Mouse (Mus musculus) erythroblast, embryonic 14.5 days (primary cell): ENCODE measurements around the gene Ccdc18. TPM values are rescaled to one million over a fixed set of nuclear protein-coding genes. Genes with fewer than 3 reads are reported as not detected.

Experiments used
- H3K27me3 ChIP-seq: 2 replicates; pipeline ENCODE4 v1.6.1; 2012; ENCODE audit warnings: inconsistent platforms; ENCODE audit not compliant: control insufficient read depth
- H3K36me3 ChIP-seq: 2 replicates; pipeline ENCODE4 v1.6.1; 2012; ENCODE audit warnings: mild to moderate bottlenecking, inconsistent platforms; ENCODE audit not compliant: control insufficient read depth
- H3K4me1 ChIP-seq: 2 replicates; pipeline ENCODE4 v1.6.1; 2012; ENCODE audit warnings: inconsistent platforms; ENCODE audit not compliant: control insufficient read depth
- H3K4me3 ChIP-seq: replicated peaks from 2 replicates; pipeline ENCODE3; 2012; ENCODE audit warnings: moderate library complexity, mild to moderate bottlenecking, inconsistent platforms
- H3K9me3 ChIP-seq: 2 replicates; pipeline ENCODE4 v1.6.1; 2012; ENCODE audit warnings: low read length, inconsistent platforms, mixed read lengths; ENCODE audit not compliant: control insufficient read depth
- GATA1 ChIP-seq: IDR thresholded peaks from 2 replicates; pipeline ENCODE4 v1.6.1; 2012; ENCODE audit warnings: low read length, inconsistent platforms, mixed read lengths
- TAL1 ChIP-seq: IDR thresholded peaks from 3 replicates; pipeline ENCODE4 v1.6.1; 2012; ENCODE audit warnings: low read length, inconsistent platforms, mixed read lengths
- polyA plus RNA-seq: library from polyadenylated mRNA; stranded (reverse); fragments of >175 nt; gene quantifications from 2 replicates; pipeline ENCODE4 v1.2.3, GENCODE M21; 2012

Gene Ccdc18
- polyA plus RNA-seq, 1 experiment, result 0.07 TPM

- H3K36me3 ChIP-seq, result peaks cover 13% of the 10 kb centered on the region
- no peaks in the 10 kb centered on the region for H3K9me3 ChIP-seq
- TF ChIP-seq TAL1 (no peak), GATA1 (no peak)
- peak overlapping the region; percentile 70 for H3K4me3 ChIP-seq
- H3K27me3 ChIP-seq, result no peaks in the 10 kb centered on the region
- H3K4me1 ChIP-seq, result peaks cover 33% of the 10 kb centered on the region
Observed at GRCm38 (mm10) chr5:108131849-108132440, 730 bp upstream of the Ccdc18 start.

GRCm38 (mm10) chr5:108152592-108152991, 19.9 kb downstream of the Ccdc18 start:
- no peaks in the 10 kb centered on the region for H3K27me3 ChIP-seq
- no peaks in the 10 kb centered on the region for H3K9me3 ChIP-seq
- H3K4me1 ChIP-seq, result no peaks in the 10 kb centered on the region
- H3K36me3 ChIP-seq, result peaks cover 25% of the 10 kb centered on the region
- H3K4me3 ChIP-seq, result no peak overlapping the region
- no peak for TF ChIP-seq GATA1
- no peak for TF ChIP-seq TAL1

GRCm38 (mm10) chr5:108160796-108161195, 28.1 kb downstream of the Ccdc18 start:
- Histone ChIP-seq H3K4me3 (no peak overlapping the region), H3K9me3 (no peaks in the 10 kb centered on the region), H3K4me1 (no peaks in the 10 kb centered on the region), H3K27me3 (no peaks in the 10 kb centered on the region), H3K36me3 (peaks cover 8% of the 10 kb centered on the region)
- TF ChIP-seq TAL1, result no peak
- TF ChIP-seq GATA1, result no peak

GRCm38 (mm10) chr5:108163695-108164094, 31.0 kb downstream of the Ccdc18 start:
- peaks cover 2% of the 10 kb centered on the region for H3K36me3 ChIP-seq
- H3K27me3 ChIP-seq, result no peaks in the 10 kb centered on the region
- no peaks in the 10 kb centered on the region for H3K4me1 ChIP-seq
- no peak overlapping the region for H3K4me3 ChIP-seq
- H3K9me3 ChIP-seq, result no peaks in the 10 kb centered on the region
- TF ChIP-seq TAL1, result no peak
- no peak for TF ChIP-seq GATA1

- Histone ChIP-seq H3K4me1 (no peaks in the 10 kb centered on the region), H3K36me3 (no peaks in the 10 kb centered on the region), H3K9me3 (no peaks in the 10 kb centered on the region), H3K27me3 (no peaks in the 10 kb centered on the region), H3K4me3 (no peak overlapping the region)
- TF ChIP-seq TAL1, result no peak
- TF ChIP-seq GATA1, result no peak
Observed at GRCm38 (mm10) chr5:108184050-108184449, 51.4 kb downstream of the Ccdc18 start.

- H3K9me3 ChIP-seq, result no peaks in the 10 kb centered on the region
- TF ChIP-seq GATA1 (no peak), TAL1 (no peak)
- no peak overlapping the region for H3K4me3 ChIP-seq
- H3K36me3 ChIP-seq, result peaks cover 4% of the 10 kb centered on the region
- H3K4me1 ChIP-seq, result no peaks in the 10 kb centered on the region
- H3K27me3 ChIP-seq, result no peaks in the 10 kb centered on the region
Observed at GRCm38 (mm10) chr5:108188967-108189366, 56.3 kb downstream of the Ccdc18 start.

GRCm38 (mm10) chr5:108206008-108206407, 73.3 kb downstream of the Ccdc18 start:
- Histone ChIP-seq H3K36me3 (peaks cover 2% of the 10 kb centered on the region), H3K4me3 (no peak overlapping the region), H3K4me1 (no peaks in the 10 kb centered on the region), H3K27me3 (no peaks in the 10 kb centered on the region), H3K9me3 (no peaks in the 10 kb centered on the region)
- TF ChIP-seq TAL1 (no peak), GATA1 (no peak)

GRCm38 (mm10) chr5:108211512-108211911, 78.8 kb downstream of the Ccdc18 start:
- no peaks in the 10 kb centered on the region for H3K4me1 ChIP-seq
- H3K36me3 ChIP-seq, result no peaks in the 10 kb centered on the region; the same call in 1 of the 2 replicates
- no peaks in the 10 kb centered on the region for H3K27me3 ChIP-seq
- TF ChIP-seq GATA1 (no peak), TAL1 (no peak)
- no peaks in the 10 kb centered on the region for H3K9me3 ChIP-seq
- no peak overlapping the region for H3K4me3 ChIP-seq

- Histone ChIP-seq H3K4me3 (no peak overlapping the region), H3K4me1 (no peaks in the 10 kb centered on the region), H3K9me3 (no peaks in the 10 kb centered on the region), H3K27me3 (no peaks in the 10 kb centered on the region), H3K36me3 (peaks cover 7% of the 10 kb centered on the region)
- TF ChIP-seq GATA1, result no peak
Observed at GRCm38 (mm10) chr5:108214928-108215327, 82.3 kb downstream of the Ccdc18 start.

GRCm38 (mm10) chr5:108224077-108224476, 91.4 kb downstream of the Ccdc18 start:
- Histone ChIP-seq H3K9me3 (no peaks in the 10 kb centered on the region), H3K4me3 (no peak overlapping the region), H3K27me3 (no peaks in the 10 kb centered on the region), H3K36me3 (peaks cover 7% of the 10 kb centered on the region), H3K4me1 (no peaks in the 10 kb centered on the region)
- TF ChIP-seq GATA1, result no peak
- no peak for TF ChIP-seq TAL1

- H3K4me3 ChIP-seq, result no peak overlapping the region
- H3K27me3 ChIP-seq, result no peaks in the 10 kb centered on the region
- H3K4me1 ChIP-seq, result no peaks in the 10 kb centered on the region
- TF ChIP-seq GATA1 (no peak), TAL1 (no peak)
- H3K9me3 ChIP-seq, result no peaks in the 10 kb centered on the region
- H3K36me3 ChIP-seq, result no peaks in the 10 kb centered on the region
Observed at GRCm38 (mm10) chr5:108226159-108226558, 93.5 kb downstream of the Ccdc18 start.
